Mouse (Mus musculus): ENCODE data around the gene Zfp600.
"Not testable (repeated sequence)": the region's sequence is repeated elsewhere in the genome, so short reads cannot be mapped to it uniquely, and the experiment has no call there.

The Zfp600 gene

DNA sequence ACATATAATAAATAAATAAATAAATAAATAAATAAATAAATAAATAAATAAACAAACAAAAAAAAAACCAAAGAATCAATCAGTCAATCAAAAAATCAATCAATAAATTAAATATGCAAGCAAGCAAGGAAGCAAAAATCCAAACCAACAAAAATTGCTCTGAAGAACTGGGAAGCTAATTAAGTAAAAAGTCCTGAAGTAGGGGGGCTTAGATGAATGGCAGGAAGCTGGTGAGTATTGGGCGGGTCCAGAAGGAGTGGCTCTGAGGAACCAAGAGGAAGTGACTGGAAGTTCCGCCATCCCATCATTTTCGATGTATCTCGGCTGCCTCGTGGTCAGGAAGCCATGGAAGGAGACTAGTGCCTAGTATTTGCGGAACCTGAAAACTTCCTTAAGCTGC lies at the start of gene Zfp600:
TSS of gene Zfp600 (plus strand) at position 301 of the 400 bp plus-strand sequence.
- DNase-seq (ENCODE audit: low read depth, low spot score), result not testable (repeated sequence)

DNA sequence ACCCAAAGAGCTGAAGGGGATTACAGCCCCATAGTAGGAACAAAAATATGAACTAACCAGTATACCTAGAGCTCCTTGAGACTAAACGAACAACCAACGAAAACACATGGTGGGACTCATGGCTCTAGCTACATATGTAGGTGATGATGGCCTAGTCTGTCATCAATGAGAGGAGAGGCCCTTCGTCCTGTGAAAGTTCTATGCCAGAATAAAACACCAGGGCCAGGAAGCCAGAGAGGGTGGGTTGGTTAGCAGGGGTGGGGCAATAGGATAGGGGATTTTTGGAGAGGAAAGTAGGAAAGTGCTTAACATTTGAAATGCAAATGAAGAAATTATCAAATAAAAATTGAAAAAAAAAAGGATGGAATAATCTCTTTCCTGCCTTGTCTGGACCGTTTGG lies 6.3 kb downstream of the Zfp600 start:
- not testable (repeated sequence) for DNase-seq (ENCODE audit: low read depth, low spot score)

DNA sequence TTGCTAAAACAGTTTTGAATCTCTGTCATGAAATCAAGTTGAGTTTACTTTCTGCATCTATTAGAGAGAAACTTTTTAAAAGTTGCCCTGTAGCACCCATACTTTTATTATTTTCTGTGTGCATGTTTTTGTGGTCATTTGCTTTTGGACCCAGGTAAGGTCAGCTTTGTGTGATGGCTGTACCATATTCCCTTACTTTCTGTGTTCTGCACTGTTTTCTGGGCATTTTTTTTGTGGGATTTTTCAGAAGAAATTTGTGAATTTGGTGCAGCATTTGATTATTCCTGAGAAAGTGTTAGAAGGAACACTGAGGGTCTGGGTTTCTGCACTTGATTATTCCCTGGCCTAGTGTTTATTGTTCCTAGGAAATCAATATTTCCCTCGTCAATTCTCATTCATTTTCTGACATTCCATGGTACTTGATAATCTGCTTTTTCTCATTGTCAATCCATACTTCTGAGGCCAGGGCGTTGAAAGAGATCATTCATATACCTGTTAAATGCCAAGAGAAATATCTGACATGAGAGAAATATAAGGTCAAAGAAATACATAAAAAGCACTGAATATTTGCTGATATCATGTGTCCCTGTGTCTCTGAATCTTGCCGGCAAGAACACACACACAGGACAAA lies 10.7 kb downstream of the Zfp600 start:
- DNase-seq (ENCODE audit: low read depth, low spot score), result not testable (repeated sequence)

DNA sequence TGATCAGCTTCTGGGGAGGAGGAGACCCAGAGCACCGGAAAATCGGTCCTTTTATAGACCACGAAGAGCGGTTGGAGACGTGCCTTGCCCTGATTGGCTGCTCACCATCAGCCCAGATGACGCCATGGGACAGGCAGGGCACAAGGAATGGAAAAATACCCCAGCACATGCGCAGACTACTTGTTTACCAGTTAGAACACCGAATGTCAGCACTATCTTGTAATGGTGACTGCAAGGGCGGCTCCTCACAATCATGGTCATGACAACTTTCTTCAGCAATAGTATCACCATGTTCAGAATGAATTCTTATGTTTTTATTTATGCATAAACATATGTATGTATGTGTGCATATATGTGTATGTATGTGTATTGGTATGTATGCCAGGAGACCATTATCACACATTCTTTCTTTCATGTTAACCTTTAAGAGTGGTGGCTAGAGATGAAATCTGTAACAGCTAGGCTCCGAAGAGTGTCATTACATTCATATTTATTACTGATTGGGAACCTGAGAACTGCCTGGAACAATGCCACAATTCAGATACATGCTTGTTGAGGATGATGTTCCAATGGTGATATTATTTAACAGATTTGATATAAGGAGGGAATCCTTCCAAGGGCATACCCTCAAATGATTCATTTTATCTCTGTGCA lies 11.4 kb downstream of the Zfp600 start:
- not testable (repeated sequence) for DNase-seq (ENCODE audit: low read depth, low spot score)

DNA sequence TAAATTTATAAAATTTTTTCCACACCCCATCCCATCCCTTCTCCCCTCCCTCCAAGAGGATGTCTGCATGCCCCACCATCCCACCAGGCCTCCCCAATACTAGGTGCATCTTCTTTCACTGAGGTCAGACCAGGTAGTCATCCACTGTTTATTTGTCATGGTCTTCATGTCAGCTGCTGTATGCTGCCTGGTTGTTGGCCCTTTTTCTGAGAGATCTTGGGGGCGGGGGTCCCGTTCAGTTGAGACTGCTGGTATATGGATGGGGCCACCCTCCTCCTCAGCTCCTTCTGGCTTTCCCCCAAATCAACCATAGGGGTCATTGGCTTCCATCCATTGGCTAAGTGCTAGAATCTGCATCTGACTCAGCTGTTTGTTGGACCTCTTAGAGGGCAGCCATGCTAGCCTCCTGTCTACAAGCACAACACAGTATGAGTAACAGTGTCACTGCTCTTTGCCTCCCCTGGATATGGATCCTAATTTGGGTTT lies 12.1 kb downstream of the Zfp600 start:
- not testable (repeated sequence) for DNase-seq (ENCODE audit: low read depth, low spot score)

DNA sequence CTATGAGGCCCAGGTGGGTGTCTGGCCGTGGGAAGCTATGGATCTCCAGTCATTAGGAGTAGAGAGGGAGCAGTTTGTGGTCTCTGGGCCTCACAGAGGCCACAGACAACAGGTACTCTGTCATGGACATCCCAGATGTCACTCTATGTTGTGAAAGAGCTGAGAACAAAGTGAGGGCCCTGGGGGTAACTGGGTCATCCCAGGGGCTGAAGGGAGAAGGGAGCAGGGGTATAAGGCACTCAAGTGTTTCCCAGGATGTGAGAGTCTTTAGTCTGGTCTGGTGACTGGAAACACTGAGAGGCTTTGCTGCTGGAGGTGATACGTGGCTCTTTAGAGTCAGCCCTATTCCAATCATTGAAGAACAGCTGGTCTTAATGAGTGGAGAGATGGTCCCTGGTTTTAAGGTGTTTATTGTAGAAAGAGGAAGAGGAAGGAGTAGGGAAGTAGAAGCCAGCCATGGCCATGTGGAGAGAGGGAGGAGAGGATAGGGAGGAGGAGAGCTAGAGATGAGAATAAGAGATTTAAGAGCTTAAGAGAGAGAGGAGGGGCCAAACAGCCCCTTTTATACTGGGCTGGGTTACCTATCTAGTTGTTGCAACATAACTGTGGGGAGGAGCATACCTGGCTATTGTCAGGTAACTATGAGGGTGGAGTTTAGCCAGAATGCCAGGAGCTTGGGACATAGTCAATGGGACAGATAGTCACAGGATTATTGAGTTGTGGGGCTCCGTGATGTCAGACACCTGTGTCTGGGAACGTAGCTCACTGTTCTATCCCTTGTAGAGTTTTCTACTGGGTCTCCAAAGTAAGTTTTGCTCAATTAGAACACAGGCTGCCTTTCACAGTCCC lies 17.0 kb downstream of the Zfp600 start:
- not testable (repeated sequence) for DNase-seq (ENCODE audit: low read depth, low spot score)

DNA sequence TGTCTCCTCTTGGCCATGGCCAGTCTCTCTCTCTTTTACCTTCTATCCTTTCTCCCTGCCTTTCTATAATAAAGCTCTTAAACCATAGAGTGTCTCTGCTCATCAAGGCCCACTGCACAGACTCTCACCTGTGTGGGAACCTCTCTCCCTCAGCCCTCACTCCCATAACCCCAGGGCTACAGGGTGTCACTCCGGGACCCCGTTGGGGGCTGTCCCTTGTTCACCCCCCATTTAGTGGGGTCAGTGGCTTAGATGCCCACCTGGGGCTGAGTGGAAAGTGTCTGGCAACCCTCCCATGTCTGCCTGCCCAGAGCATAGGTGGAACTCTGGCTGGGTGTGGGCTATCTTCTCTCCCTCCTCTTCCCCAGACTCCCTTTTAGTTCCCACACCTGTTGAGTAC lies 47.7 kb downstream of the Zfp600 start:
- not testable (repeated sequence) for DNase-seq (ENCODE audit: low read depth, low spot score)

DNA sequence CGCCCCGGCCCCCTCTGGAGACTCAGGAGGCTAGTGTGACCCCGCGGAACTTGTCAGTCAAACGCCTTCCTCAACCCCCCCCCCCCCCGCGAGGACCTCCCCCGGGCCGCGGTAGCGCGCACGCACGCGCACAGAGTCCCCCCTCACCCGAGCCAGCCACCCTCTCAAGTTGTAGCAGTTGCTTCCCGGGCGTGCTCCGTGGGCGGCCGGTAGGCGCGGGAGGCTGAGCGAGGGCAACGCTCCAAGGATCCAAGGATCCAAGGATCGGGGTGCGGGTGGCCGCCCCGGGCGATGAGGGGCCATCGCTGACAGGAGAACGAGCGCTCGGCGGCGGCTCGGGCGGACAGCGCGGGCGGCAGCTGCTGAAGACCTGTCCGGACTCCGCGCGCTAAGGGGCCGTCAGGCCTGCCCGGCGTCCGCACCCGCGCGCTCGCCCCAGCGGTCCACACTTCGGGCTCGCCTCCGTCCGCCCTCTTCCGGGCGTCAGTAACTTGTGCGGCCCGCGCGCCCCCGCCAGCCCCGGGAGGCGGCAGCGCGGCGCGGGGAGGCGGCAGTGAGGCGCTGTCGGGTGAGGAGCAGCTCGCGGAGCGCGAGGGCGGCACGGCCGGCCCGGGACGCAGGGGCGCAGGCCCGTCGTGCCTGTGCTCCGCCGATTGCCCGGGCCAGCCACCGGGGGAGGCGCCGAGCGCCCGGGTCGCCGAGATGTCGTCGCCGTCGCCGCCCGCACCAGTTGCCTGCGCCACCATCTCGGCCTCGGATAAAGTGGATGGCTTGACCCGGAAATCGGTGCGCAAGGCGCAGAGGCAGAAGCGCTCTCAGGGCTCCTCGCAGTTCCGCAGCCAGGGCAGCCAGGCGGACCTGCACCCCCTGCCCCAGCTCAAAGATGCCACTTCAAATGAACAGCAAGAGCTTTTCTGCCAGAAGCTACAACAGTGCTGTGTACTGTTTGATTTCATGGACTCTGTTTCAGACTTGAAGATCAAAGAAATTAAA lies 82.9 kb downstream of the Zfp600 start:
- DNase-seq (ENCODE audit: low read depth, low spot score), result not testable (repeated sequence)

DNA sequence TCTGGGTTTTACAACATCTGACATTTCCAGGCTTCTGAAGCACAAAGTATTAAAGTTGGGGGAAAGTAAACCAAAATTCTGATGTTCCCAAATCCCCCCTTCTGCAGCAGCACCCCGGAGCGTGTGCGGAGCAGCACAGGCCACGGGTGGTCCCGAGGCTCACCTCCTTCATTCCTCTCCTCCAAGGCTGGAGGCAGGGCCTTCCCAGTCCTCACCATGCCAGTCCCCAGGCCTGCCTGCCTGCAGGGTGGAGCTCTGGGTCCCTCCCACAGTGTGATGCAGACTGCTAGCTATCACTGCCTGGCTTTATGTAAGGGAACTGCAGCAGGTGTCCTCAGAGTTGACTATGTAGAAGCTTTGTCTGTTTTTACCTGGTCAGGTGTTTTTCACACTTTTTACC lies 85.5 kb downstream of the Zfp600 start:
- DNase-seq (ENCODE audit: low read depth, low spot score), result not testable (repeated sequence)

Data from skeletal muscle tissue, adult 2 months (tissue).